Mouse (Mus musculus) spleen, postnatal 36 days (tissue): ENCODE data around the gene Fam166b.

ENCODE experiments used
- DNase-seq, 2 experiments: peaks; one replicate each; pipeline ENCODE4 v3.0.0; 2022; ENCODE audit warnings: low spot score in 2 of 2, mixed read lengths in 1 of 2

Gene Fam166b

DNA sequence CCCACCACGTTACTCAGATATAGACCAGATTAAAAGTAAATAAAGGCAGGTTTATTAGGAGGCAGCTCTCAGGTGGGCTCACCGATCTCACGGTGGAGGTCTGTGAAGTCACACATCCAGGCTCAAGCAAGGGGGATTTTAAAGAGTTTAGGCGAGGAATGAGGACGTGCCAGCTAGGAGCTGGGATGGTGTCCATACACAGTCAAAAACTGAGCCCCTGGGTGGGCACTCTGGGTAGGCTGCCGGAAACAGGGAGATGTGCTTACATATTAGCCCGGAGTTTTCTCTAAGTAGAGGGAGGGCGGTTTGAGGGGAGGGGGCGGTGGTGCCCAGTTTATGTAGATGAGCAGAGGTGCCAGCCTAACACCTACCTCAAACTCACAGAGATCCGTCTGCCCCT, 48.0 kb downstream of the Fam166b start:
- no peak for DNase-seq

DNA sequence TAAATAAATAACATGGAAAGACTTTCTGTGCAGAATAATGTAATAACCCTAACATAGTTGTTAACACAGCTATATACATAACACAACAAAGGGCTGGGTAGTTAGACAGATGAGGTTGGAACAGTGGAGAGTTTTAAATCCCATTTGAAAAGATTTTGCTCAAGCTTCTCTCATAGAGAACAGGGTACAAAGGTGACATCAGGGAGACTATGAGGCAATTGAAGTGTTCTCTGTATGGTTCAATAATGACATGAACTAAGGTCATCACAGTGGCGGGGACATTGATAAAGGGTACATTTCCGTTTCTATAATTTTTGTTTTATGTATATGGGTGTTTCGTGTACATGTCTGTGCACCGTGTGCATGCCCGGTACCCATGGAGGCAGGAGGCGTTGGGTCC, 49.3 kb downstream of the Fam166b start:
- no peak for DNase-seq
